Mouse (Mus musculus) stomach, embryonic 16.5 days (tissue): ENCODE data around the gene Tpbg. TPM values are rescaled to one million over a fixed set of nuclear protein-coding genes. Genes with fewer than 3 reads are reported as not detected.

Experiments
- ATAC-seq: fragments of 200-750 bp; cut with Nextera tagmentation; 2 replicates; pipeline ENCODE4 v1.8.0; 2017; ENCODE audit warnings: moderate number of reproducible peaks, moderate TSS enrichment; ENCODE audit not compliant: insufficient read depth, low FRiP score
- H3K27ac ChIP-seq: fragments of 300-500 bp; sonication (generic); 2 replicates; pipeline ENCODE4 v1.5.1; 2014; ENCODE audit warnings: low read length
- H3K27me3 ChIP-seq: fragments of 300-500 bp; sonication (generic); 2 replicates; pipeline ENCODE4 v1.6.1; 2014; ENCODE audit warnings: low read length, control low read depth, mixed read lengths; ENCODE audit not compliant: control insufficient read depth, insufficient read depth
- H3K36me3 ChIP-seq: fragments of 300-500 bp; sonication (generic); 2 replicates; pipeline ENCODE4 v1.6.1; 2014; ENCODE audit warnings: low read length; ENCODE audit not compliant: control insufficient read depth, insufficient read depth
- H3K4me1 ChIP-seq: fragments of 300-500 bp; sonication (generic); 2 replicates; pipeline ENCODE4 v1.6.1; 2014; ENCODE audit warnings: low read length, control low read depth, mixed read lengths; ENCODE audit not compliant: control insufficient read depth, insufficient read depth
- H3K4me2 ChIP-seq: fragments of 300-500 bp; sonication (generic); 2 replicates; pipeline ENCODE4 v1.6.1; 2014; ENCODE audit warnings: low read depth, low read length, mixed read lengths
- H3K4me3 ChIP-seq: fragments of 300-500 bp; sonication (generic); replicated peaks from 2 replicates; pipeline ENCODE4 v1.5.1; 2014; ENCODE audit warnings: mild to moderate bottlenecking, low read length
- H3K9ac ChIP-seq: fragments of 300-500 bp; sonication (generic); 2 replicates; pipeline ENCODE4 v1.6.1; 2014; ENCODE audit warnings: low read length
- H3K9me3 ChIP-seq: fragments of 300-500 bp; sonication (generic); replicated peaks from 2 replicates; pipeline ENCODE4 v1.6.1; 2016; ENCODE audit warnings: low read length, control low read depth; ENCODE audit not compliant: control insufficient read depth
- WGBS: fragments of 180-500 bp; shearing (Covaris S2); extraction: QIAGEN DNeasy Blood & Tissue Kit; methylation state at CpG from one replicate; pipeline ENCODE4 v1.1.7; 2014; 5-methylcytosine and 5-hydroxymethylcytosine counted together
- polyA plus RNA-seq: library from polyadenylated mRNA; unstranded; fragments of >200 nt; fragmentation: Nextera tagmentation; extraction: Ambion mirVana; gene quantifications from 2 replicates; pipeline ENCODE4 v1.2.1, GENCODE M21; 2015

The Tpbg gene
- polyA plus RNA-seq, 1 experiment from 2014 or later, result 4.1 TPM

DNA sequence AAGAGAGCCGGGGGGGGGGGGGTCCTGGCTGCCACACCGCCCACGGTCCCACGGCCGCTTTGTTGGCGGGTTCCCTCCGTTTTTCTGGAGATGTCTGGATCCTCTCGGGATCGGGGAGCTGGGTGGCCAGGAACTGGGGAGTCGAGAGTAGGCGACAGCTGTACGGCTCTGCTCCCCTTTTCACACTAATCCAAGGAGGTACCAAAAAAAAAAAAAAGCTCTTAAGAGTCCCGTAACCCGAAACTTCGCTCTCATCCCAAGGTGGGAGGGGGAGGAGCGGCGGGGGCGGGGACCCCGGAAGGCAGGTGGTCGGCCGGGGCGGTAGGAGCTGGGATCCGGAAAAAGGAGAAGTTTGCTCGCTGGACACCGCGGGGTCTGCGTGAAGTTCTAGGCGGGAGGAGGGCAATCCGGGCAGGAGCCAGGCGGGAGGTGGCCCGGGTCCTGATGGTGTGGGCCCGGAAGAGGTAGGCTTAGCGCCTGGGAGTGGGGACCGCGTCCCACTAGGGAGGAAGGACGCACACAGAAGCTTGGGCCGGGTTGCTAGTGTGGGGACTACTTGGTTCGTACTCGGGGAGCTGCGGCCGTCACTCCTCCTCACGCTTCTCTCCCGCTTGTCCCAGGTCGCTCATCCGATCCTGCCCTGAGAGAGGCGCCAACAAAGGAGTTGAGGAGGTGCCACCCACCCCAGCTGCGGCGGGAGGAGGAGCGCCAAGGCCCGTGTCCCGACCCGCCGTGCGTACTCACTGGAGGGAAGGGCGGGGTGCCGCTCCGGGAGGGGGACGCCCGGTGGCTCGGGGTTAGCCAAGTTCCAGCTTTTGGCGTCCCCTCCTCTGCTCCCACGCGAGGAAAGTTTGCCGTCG lies 1.1 kb downstream of the Tpbg start:
- Histone ChIP-seq H3K9ac (peak overlapping the region; percentile 78), H3K4me3 (peak overlapping the region; percentile 77), H3K9me3 (no peaks in the 10 kb centered on the region), H3K4me2 (peak overlapping the region; percentile 99), H3K27me3 (peaks cover 3% of the 10 kb centered on the region), H3K36me3 (no peaks in the 10 kb centered on the region), H3K27ac (peak overlapping the region; percentile 72), H3K4me1 (peaks cover 12% of the 10 kb centered on the region)
- WGBS, result under 1% methylated on average over 65 of the region's 65 CpGs
- peak; percentile 72 for ATAC-seq

DNA sequence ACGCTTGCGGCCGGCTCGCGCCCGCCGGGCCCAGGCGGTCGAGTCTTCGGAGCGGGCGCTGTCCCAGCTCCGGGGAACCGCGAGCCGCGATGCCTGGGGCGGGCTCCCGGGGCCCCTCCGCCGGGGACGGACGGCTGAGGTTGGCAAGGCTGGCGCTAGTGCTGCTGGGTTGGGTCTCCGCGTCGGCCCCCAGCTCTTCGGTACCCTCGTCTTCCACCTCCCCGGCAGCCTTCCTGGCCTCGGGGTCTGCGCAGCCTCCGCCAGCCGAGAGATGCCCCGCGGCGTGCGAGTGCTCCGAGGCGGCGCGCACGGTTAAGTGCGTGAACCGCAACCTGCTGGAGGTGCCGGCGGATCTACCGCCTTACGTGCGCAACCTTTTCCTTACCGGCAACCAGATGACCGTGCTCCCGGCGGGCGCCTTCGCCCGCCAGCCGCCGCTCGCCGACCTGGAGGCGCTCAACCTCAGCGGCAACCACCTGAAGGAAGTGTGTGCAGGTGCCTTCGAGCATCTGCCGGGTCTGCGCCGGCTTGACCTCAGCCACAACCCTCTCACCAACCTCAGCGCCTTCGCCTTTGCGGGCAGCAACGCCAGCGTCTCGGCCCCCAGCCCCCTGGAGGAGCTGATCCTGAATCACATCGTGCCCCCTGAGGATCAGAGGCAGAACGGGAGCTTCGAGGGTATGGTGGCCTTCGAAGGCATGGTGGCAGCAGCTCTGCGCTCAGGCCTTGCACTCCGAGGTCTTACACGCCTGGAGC lies 1.9 kb downstream of the Tpbg start:
- Histone ChIP-seq H3K9ac (peak overlapping the region; percentile 78), H3K4me1 (peaks cover 12% of the 10 kb centered on the region), H3K4me3 (peak overlapping the region; percentile 77), H3K9me3 (no peaks in the 10 kb centered on the region), H3K4me2 (peak overlapping the region; percentile 99), H3K27ac (no peak overlapping the region), H3K36me3 (no peaks in the 10 kb centered on the region), H3K27me3 (peaks cover 3% of the 10 kb centered on the region)
- 5% methylated on average over 80 of the region's 80 CpGs for WGBS
- peak; percentile 27 for ATAC-seq

DNA sequence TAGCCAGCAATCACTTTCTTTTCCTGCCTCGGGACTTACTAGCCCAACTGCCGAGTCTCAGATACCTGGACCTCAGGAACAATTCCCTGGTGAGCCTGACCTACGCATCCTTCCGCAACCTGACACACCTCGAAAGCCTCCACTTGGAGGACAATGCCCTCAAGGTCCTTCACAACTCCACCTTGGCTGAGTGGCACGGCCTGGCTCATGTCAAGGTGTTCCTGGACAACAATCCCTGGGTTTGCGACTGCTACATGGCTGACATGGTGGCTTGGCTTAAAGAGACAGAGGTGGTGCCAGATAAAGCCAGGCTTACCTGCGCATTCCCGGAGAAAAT lies 2.4 kb downstream of the Tpbg start:
- no peak overlapping the region for H3K27ac ChIP-seq
- H3K4me3 ChIP-seq, result peak overlapping the region; percentile 77; the same call in 1 of the 2 replicates
- no peak overlapping the region for H3K9ac ChIP-seq
- H3K9me3 ChIP-seq, result no peaks in the 10 kb centered on the region
- H3K4me2 ChIP-seq, result peak overlapping the region; percentile 99
- WGBS, result 77% methylated on average over 9 of the region's 9 CpGs
- no peak for ATAC-seq
- H3K27me3 ChIP-seq, result peaks cover 3% of the 10 kb centered on the region
- H3K36me3 ChIP-seq, result no peaks in the 10 kb centered on the region
- peaks cover 12% of the 10 kb centered on the region for H3K4me1 ChIP-seq

DNA sequence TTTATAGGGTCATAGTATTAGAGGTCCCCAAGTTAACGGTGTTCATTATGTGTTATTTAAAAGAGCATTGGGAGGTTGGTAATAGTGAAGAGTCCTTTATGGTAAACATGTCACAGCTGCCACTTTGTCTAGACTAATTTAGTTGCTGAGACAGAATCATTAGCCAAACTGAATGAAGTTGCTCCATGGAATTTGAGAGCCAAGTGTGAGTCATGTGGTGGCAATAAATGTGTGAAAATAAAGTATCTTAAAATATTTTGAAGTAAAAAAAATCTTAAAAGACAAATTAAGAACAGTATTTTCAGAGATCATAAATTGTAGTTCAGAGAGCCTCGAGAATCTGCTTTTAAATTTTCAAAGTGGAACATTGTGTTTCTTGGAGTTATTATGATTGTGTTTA lies 4.0 kb downstream of the Tpbg start:
- WGBS, result 65% methylated on average over 2 of the region's 2 CpGs

DNA sequence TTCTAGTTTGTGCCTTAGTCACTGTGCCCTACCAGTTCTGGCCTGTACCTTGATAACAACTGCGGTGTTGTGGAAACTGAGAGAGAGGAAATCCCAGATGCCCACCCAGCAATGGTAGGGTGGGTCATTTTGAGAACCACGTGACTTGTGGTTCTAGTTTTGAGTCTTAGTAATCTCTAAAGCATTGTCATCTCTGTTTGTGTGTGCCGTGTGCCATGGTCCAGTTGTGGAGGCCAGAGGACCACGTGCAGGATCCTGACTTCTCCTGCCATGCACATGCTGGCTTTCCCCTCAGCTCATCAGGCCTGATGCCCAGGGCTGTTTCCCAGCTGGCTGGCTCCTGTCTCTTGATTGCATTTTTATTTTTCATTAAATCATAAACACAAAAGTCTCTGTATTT lies 12.6 kb downstream of the Tpbg start:
- no peak overlapping the region for H3K4me2 ChIP-seq
- no peaks in the 10 kb centered on the region for H3K4me1 ChIP-seq
- WGBS, result 90% methylated on average over 4 of the region's 4 CpGs
- H3K27ac ChIP-seq, result no peak overlapping the region
- H3K9ac ChIP-seq, result no peak overlapping the region
- ATAC-seq, result no peak
- H3K36me3 ChIP-seq, result no peaks in the 10 kb centered on the region
- no peak overlapping the region for H3K4me3 ChIP-seq
- H3K9me3 ChIP-seq, result no peaks in the 10 kb centered on the region
- no peaks in the 10 kb centered on the region for H3K27me3 ChIP-seq

More for the DNA sequence above, 4.0 kb downstream of the Tpbg start:
- no peak overlapping the region for H3K4me2 ChIP-seq
- no peak overlapping the region for H3K27ac ChIP-seq
- H3K4me3 ChIP-seq, result no peak overlapping the region
- H3K9ac ChIP-seq, result no peak overlapping the region
- peaks cover 12% of the 10 kb centered on the region for H3K4me1 ChIP-seq
- no peak for ATAC-seq
- H3K9me3 ChIP-seq, result no peaks in the 10 kb centered on the region
- H3K36me3 ChIP-seq, result no peaks in the 10 kb centered on the region
- peaks cover 3% of the 10 kb centered on the region for H3K27me3 ChIP-seq

DNA sequence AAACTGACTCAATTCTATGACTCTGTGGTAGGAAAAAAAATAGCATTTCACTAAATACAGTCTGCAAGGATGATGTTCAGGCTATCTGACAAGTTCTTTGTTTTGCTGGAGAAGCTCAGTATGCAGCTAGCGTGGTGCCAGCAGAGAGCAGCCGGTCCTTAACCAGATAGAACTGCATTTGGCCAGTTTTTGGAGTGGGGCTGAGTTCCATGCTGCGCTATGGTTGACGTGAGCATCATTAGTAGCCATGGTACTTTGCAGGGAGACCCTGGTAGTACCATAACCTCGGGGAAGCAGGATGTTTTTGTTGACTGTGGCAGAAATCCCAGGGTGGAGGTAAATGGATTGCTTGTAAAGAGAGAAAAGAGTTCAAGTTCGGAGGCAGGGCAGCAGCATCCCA lies 14.3 kb downstream of the Tpbg start:
- no peak overlapping the region for H3K4me2 ChIP-seq
- 63% methylated on average over 6 of the region's 6 CpGs for WGBS

DNA sequence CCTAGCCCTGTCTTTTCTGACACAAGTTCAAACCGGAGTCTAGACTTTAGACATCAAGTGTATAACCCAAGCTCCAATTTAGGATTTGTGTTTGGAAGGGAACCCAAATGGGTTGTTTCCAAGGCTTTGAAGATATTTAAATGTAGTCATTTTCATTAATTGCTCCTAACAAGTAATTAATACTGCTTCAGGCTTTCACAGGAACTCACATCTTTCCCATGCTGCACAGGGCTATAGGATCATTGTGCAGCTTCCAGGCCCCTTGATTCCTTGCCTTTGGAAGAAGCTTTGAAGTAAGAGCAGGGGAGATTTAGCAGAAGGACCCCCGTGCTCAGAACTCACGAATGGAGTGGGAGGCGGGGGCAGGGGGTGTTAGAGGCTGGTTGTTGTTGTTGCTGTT lies 18.9 kb downstream of the Tpbg start:
- no peak for ATAC-seq
- no peaks in the 10 kb centered on the region for H3K27me3 ChIP-seq
- no peak overlapping the region for H3K4me3 ChIP-seq

More for the DNA sequence above, 14.3 kb downstream of the Tpbg start:
- H3K4me1 ChIP-seq, result no peaks in the 10 kb centered on the region
- H3K27ac ChIP-seq, result no peak overlapping the region
- H3K9me3 ChIP-seq, result no peaks in the 10 kb centered on the region
- no peak overlapping the region for H3K4me3 ChIP-seq
- no peak for ATAC-seq
- H3K36me3 ChIP-seq, result no peaks in the 10 kb centered on the region
- H3K9ac ChIP-seq, result no peak overlapping the region
- H3K27me3 ChIP-seq, result no peaks in the 10 kb centered on the region

DNA sequence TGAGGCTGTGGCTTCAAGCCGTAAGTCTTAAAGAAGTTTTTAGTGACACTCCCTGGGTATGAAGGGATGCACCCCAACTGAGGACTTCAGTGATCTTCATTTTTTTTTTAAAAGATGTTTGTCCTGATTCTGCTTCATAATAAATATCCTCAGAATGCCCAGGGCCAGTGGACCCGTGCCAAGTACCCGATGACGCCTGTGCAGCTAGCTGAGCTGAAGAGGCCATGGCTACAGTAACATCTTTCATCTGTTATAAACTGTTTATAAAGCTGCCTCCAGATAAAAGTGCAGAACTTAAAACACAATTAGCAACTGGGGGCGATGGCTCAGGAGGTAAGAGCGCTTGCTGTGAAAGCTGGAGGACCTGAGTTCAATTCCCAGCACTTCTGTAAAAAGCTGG lies 20.4 kb downstream of the Tpbg start:
- WGBS, result 48% methylated on average over 6 of the region's 6 CpGs
- no peak for ATAC-seq

More for the DNA sequence above, 18.9 kb downstream of the Tpbg start:
- Histone ChIP-seq H3K27ac (no peak overlapping the region), H3K4me1 (no peaks in the 10 kb centered on the region), H3K36me3 (no peaks in the 10 kb centered on the region), H3K4me2 (no peak overlapping the region), H3K9me3 (no peaks in the 10 kb centered on the region), H3K9ac (no peak overlapping the region)
- 53% methylated on average over 4 of the region's 4 CpGs for WGBS

DNA sequence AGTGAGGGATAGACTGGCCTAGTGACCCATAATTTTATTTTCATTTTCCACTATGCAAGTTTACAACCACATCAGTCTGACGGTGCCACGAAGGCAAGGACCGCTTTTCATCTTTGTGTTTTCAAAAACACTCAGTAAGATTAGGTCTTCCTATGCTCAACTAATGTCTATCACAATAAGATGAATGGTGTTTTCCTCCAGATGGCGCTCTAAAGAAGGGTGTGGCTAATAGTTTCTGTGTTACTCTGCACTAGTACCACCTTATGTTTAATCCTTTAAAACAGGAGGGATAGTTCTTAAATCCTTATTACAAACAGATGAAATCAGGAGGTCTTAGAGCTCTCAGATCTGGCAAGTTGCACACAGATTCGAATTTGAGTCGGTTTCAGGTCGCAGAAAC lies 30.7 kb downstream of the Tpbg start:
- 75% methylated on average over 7 of the region's 7 CpGs for WGBS
- Histone ChIP-seq H3K27ac (no peak overlapping the region), H3K4me1 (no peaks in the 10 kb centered on the region), H3K4me2 (no peak overlapping the region), H3K36me3 (no peaks in the 10 kb centered on the region), H3K9ac (no peak overlapping the region), H3K4me3 (no peak overlapping the region), H3K27me3 (no peaks in the 10 kb centered on the region), H3K9me3 (no peaks in the 10 kb centered on the region)
- ATAC-seq, result no peak

More for the DNA sequence above, 20.4 kb downstream of the Tpbg start:
- no peak overlapping the region for H3K9ac ChIP-seq
- H3K4me2 ChIP-seq, result no peak overlapping the region
- H3K27ac ChIP-seq, result no peak overlapping the region
- no peaks in the 10 kb centered on the region for H3K9me3 ChIP-seq
- H3K4me1 ChIP-seq, result no peaks in the 10 kb centered on the region
- H3K4me3 ChIP-seq, result no peak overlapping the region
- no peaks in the 10 kb centered on the region for H3K27me3 ChIP-seq
- no peaks in the 10 kb centered on the region for H3K36me3 ChIP-seq
